Mouse (Mus musculus) midbrain, embryonic 16.5 days (tissue): ENCODE results near the gene Rab3ip. TPM values are rescaled to one million over a fixed set of nuclear protein-coding genes. Genes with fewer than 3 reads are reported as not detected.

Experiments
- ATAC-seq: fragments of 200-750 bp; cut with Nextera tagmentation; 2 replicates; pipeline ENCODE4 v1.8.0; 2017; ENCODE audit warnings: moderate TSS enrichment
- H3K27ac ChIP-seq: fragments of 300-500 bp; sonication (generic); 2 replicates; pipeline ENCODE4 v1.5.1; 2014; ENCODE audit warnings: mild to moderate bottlenecking, low read length, mixed read lengths
- H3K27me3 ChIP-seq: fragments of 300-500 bp; sonication (generic); 2 replicates; pipeline ENCODE4 v1.6.1; 2014; ENCODE audit warnings: low read depth, low read length, mixed read lengths; ENCODE audit not compliant: control insufficient read depth, insufficient read depth
- H3K36me3 ChIP-seq: fragments of 300-500 bp; sonication (generic); 2 replicates; pipeline ENCODE4 v1.6.1; 2014; ENCODE audit warnings: mild to moderate bottlenecking, low read length, moderate library complexity, mixed read lengths; ENCODE audit not compliant: control insufficient read depth, insufficient read depth
- H3K4me1 ChIP-seq: fragments of 300-500 bp; sonication (generic); 2 replicates; pipeline ENCODE4 v1.6.1; 2014; ENCODE audit warnings: mild to moderate bottlenecking, low read length, mixed read lengths; ENCODE audit not compliant: control insufficient read depth, insufficient read depth
- H3K4me2 ChIP-seq: fragments of 300-500 bp; sonication (generic); 2 replicates; pipeline ENCODE4 v1.6.1; 2014; ENCODE audit warnings: mild to moderate bottlenecking, low read length, mixed read lengths
- H3K4me3 ChIP-seq: fragments of 300-500 bp; sonication (generic); 2 replicates; pipeline ENCODE4 v1.5.1; 2014; ENCODE audit warnings: low read depth, mild to moderate bottlenecking, low read length, moderate library complexity, mixed read lengths
- H3K9ac ChIP-seq: fragments of 300-500 bp; sonication (generic); 2 replicates; pipeline ENCODE4 v1.6.1; 2014; ENCODE audit warnings: low read depth, low read length, mixed read lengths
- H3K9me3 ChIP-seq: fragments of 300-500 bp; sonication (generic); replicated peaks from 2 replicates; pipeline ENCODE4 v1.6.1; 2014; ENCODE audit warnings: mild to moderate bottlenecking, low read length, mixed read lengths; ENCODE audit not compliant: control insufficient read depth, poor library complexity, severe bottlenecking
- WGBS: fragments of 180-500 bp; shearing (Covaris S2); extraction: QIAGEN DNeasy Blood & Tissue Kit; methylation state at CpG from one replicate; pipeline ENCODE4 v1.1.7; 2014; 5-methylcytosine and 5-hydroxymethylcytosine counted together
- polyA plus RNA-seq: library from polyadenylated mRNA; unstranded; fragments of >200 nt; fragmentation: Nextera tagmentation; extraction: Ambion mirVana; gene quantifications from 2 replicates; pipeline ENCODE4 v1.2.1, GENCODE M21; 2015

Gene Rab3ip
- polyA plus RNA-seq, 1 experiment from 2014 or later = 40.4 TPM

GRCm38 (mm10) chr10:116949111-116950008 is 1.2 kb downstream of the Rab3ip start:
- Histone ChIP-seq H3K9me3 (no peaks in the 10 kb centered on the region), H3K36me3 (no peaks in the 10 kb centered on the region), H3K4me1 (peaks cover 17% of the 10 kb centered on the region), H3K4me3 (peak overlapping the region; percentile 87), H3K27me3 (no peaks in the 10 kb centered on the region), H3K4me2 (peak overlapping the region; percentile 88), H3K27ac (peak overlapping the region; percentile 88), H3K9ac (peak overlapping the region; percentile 81)
- under 1% methylated on average over 43 of the region's 44 CpGs for WGBS
- peak; percentile 52 for ATAC-seq

- H3K4me3 ChIP-seq = no peak overlapping the region
These were observed 2.2 kb downstream of the Rab3ip start for GRCm38 (mm10) chr10:116948414-116948813.

GRCm38 (mm10) chr10:116944940-116945339 is 5.6 kb downstream of the Rab3ip start:
- Histone ChIP-seq H3K36me3 (peaks cover 3% of the 10 kb centered on the region; the same call in 1 of the 2 replicates), H3K9me3 (0 out of 2 replicates have a peak, but pooled peaks cover 2% of the 10 kb centered on the region), H3K9ac (no peak overlapping the region), H3K27me3 (no peaks in the 10 kb centered on the region), H3K4me2 (no peak overlapping the region), H3K27ac (no peak overlapping the region), H3K4me3 (no peak overlapping the region), H3K4me1 (peaks cover 13% of the 10 kb centered on the region)
- 77% methylated on average over 10 of the region's 10 CpGs for WGBS
- no peak for ATAC-seq

More at GRCm38 (mm10) chr10:116948414-116948813, 2.2 kb downstream of the Rab3ip start:
- Histone ChIP-seq H3K27ac (no peak overlapping the region), H3K27me3 (no peaks in the 10 kb centered on the region), H3K36me3 (no peaks in the 10 kb centered on the region), H3K4me2 (peak overlapping the region; percentile 88), H3K9me3 (no peaks in the 10 kb centered on the region), H3K4me1 (peaks cover 17% of the 10 kb centered on the region), H3K9ac (no peak overlapping the region)
- no peak for ATAC-seq
- WGBS = 76% methylated on average over 9 of the region's 9 CpGs

GRCm38 (mm10) chr10:116944144-116944543 is 6.4 kb downstream of the Rab3ip start:
- Histone ChIP-seq H3K4me3 (no peak overlapping the region), H3K4me2 (no peak overlapping the region), H3K27ac (no peak overlapping the region), H3K27me3 (no peaks in the 10 kb centered on the region), H3K9me3 (0 out of 2 replicates have a peak, but pooled peaks cover 2% of the 10 kb centered on the region), H3K36me3 (peaks cover 4% of the 10 kb centered on the region; the same call in 1 of the 2 replicates), H3K4me1 (peaks cover 12% of the 10 kb centered on the region), H3K9ac (no peak overlapping the region)
- no peak for ATAC-seq
- 89% methylated on average over 3 of the region's 3 CpGs for WGBS

GRCm38 (mm10) chr10:116943025-116943424 is 7.5 kb downstream of the Rab3ip start:
- Histone ChIP-seq H3K27me3 (no peaks in the 10 kb centered on the region), H3K36me3 (peaks cover 12% of the 10 kb centered on the region), H3K27ac (no peak overlapping the region), H3K4me2 (no peak overlapping the region), H3K4me3 (no peak overlapping the region), H3K4me1 (0 out of 2 replicates have a peak, but pooled peaks cover 1% of the 10 kb centered on the region), H3K9ac (no peak overlapping the region), H3K9me3 (0 out of 2 replicates have a peak, but pooled peaks cover 2% of the 10 kb centered on the region)
- no peak for ATAC-seq
- WGBS = 94% methylated on average over 6 of the region's 6 CpGs

- 55% methylated on average over 12 of the region's 12 CpGs for WGBS
These were observed 15.5 kb downstream of the Rab3ip start for GRCm38 (mm10) chr10:116935028-116935427.

GRCm38 (mm10) chr10:116933794-116934193 is 16.8 kb downstream of the Rab3ip start:
- 94% methylated on average over 7 of the region's 7 CpGs for WGBS

More at GRCm38 (mm10) chr10:116935028-116935427, 15.5 kb downstream of the Rab3ip start:
- H3K27me3 ChIP-seq = no peaks in the 10 kb centered on the region
- H3K4me2 ChIP-seq = no peak overlapping the region
- no peak overlapping the region for H3K27ac ChIP-seq
- no peak for ATAC-seq
- no peaks in the 10 kb centered on the region for H3K4me1 ChIP-seq
- no peak overlapping the region for H3K9ac ChIP-seq
- peaks cover 20% of the 10 kb centered on the region for H3K36me3 ChIP-seq
- no peaks in the 10 kb centered on the region for H3K9me3 ChIP-seq
- no peak overlapping the region for H3K4me3 ChIP-seq

GRCm38 (mm10) chr10:116932418-116932817 is 18.2 kb downstream of the Rab3ip start:
- H3K4me2 ChIP-seq = no peak overlapping the region
- no peaks in the 10 kb centered on the region for H3K27me3 ChIP-seq
- no peak overlapping the region for H3K27ac ChIP-seq
- 85% methylated on average over 13 of the region's 13 CpGs for WGBS
- H3K9ac ChIP-seq = no peak overlapping the region
- H3K4me1 ChIP-seq = no peaks in the 10 kb centered on the region
- no peak overlapping the region for H3K4me3 ChIP-seq
- H3K36me3 ChIP-seq = peaks cover 10% of the 10 kb centered on the region
- no peaks in the 10 kb centered on the region for H3K9me3 ChIP-seq
- ATAC-seq = no peak

More at GRCm38 (mm10) chr10:116933794-116934193, 16.8 kb downstream of the Rab3ip start:
- H3K9me3 ChIP-seq = no peaks in the 10 kb centered on the region
- ATAC-seq = no peak
- H3K4me2 ChIP-seq = no peak overlapping the region
- no peak overlapping the region for H3K4me3 ChIP-seq
- no peak overlapping the region for H3K27ac ChIP-seq
- no peak overlapping the region for H3K9ac ChIP-seq
- peaks cover 15% of the 10 kb centered on the region for H3K36me3 ChIP-seq
- no peaks in the 10 kb centered on the region for H3K4me1 ChIP-seq
- no peaks in the 10 kb centered on the region for H3K27me3 ChIP-seq
